Mouse (Mus musculus) ES-E14 (cell line): ENCODE results near the gene Emc8. TPM values are rescaled to one million over a fixed set of nuclear protein-coding genes. Genes with fewer than 3 reads are reported as not detected.
A peak's percentile ranks its signal among the peaks of the same experiment; 100 is the strongest.
"Not testable (repeated sequence)": the region's sequence is repeated elsewhere in the genome, so short reads cannot be mapped to it uniquely, and the experiment has no call there.

Experiments
- DNase-seq: peaks from one replicate; pipeline ENCODE4 v3.0.0-alpha.2; 2013; ENCODE audit warnings: low read depth, low spot score
- H3K27ac ChIP-seq: 2 replicates; pipeline ENCODE4 v1.5.1; 2012; ENCODE audit warnings: low read depth, mild to moderate bottlenecking, low read length, moderate library complexity, mixed read lengths; ENCODE audit not compliant: poor library complexity, insufficient read depth, severe bottlenecking
- H3K36me3 ChIP-seq: 2 replicates; pipeline ENCODE4 v1.6.1; 2012; ENCODE audit warnings: mild to moderate bottlenecking, low read length, moderate library complexity, mixed read lengths; ENCODE audit not compliant: control insufficient read depth, poor library complexity, insufficient read depth, severe bottlenecking
- H3K4me1 ChIP-seq, 2 experiments: fragments of 150-350 bp in 1 of 2; sonication (generic) in 1 of 2; 2 replicates each; pipeline ENCODE4 v1.6.1; 2012; ENCODE audit warnings: low read length in 2 of 2, mild to moderate bottlenecking in 1 of 2, mixed read lengths in 1 of 2; ENCODE audit not compliant: control insufficient read depth in 2 of 2, insufficient read depth in 2 of 2, poor library complexity in 1 of 2
- H3K4me3 ChIP-seq, 2 experiments: fragments of 150-350 bp in 1 of 2; sonication (generic) in 1 of 2; 2 replicates each; pipeline ENCODE4 v1.5.1; 2012; ENCODE audit warnings: low read length in 2 of 2, low read depth in 1 of 2, mild to moderate bottlenecking in 1 of 2, mixed read lengths in 1 of 2; ENCODE audit not compliant: insufficient read depth in 1 of 2, poor library complexity in 1 of 2, severe bottlenecking in 1 of 2
- H3K9ac ChIP-seq: 2 replicates; pipeline ENCODE4 v1.6.1; 2012; ENCODE audit warnings: low read depth, mild to moderate bottlenecking, low read length, mixed read lengths; ENCODE audit not compliant: poor library complexity, insufficient read depth, severe bottlenecking
- H3K9me3 ChIP-seq: fragments of 150-350 bp; sonication (generic); 2 replicates; pipeline ENCODE4 v1.6.1; 2012; ENCODE audit warnings: low read depth, mild to moderate bottlenecking, low read length; ENCODE audit not compliant: control insufficient read depth, insufficient read depth
- CHD2 ChIP-seq: IDR thresholded peaks from 2 replicates; pipeline ENCODE4 v1.6.1; 2014; ENCODE audit warnings: mild to moderate bottlenecking, low read depth, low read length, inconsistent platforms
- HCFC1 ChIP-seq: IDR thresholded peaks from 2 replicates; pipeline ENCODE4 v1.6.1; 2012; ENCODE audit warnings: low read length, inconsistent platforms, borderline replicate concordance; ENCODE audit not compliant: insufficient read depth
- MAFK ChIP-seq: IDR thresholded peaks from 2 replicates; pipeline ENCODE4 v1.6.1; 2014; ENCODE audit warnings: mild to moderate bottlenecking, low read depth, low read length, inconsistent platforms; ENCODE audit not compliant: insufficient read depth
- ZC3H11A ChIP-seq: IDR thresholded peaks from 2 replicates; pipeline ENCODE4 v1.6.1; 2012; ENCODE audit warnings: low read depth, mild to moderate bottlenecking, inconsistent platforms, low read length, borderline replicate concordance
- ZNF384 ChIP-seq: IDR thresholded peaks from 2 replicates; pipeline ENCODE4 v1.6.1; 2012; ENCODE audit warnings: low read depth, low read length, inconsistent platforms
- in situ Hi-C, 2 experiments: fragments of 600-800 bp; cut with MboI; formaldehyde crosslinking; loops; one replicate each; pipeline ENCODE4 v1.15.1; 2025; ENCODE audit warnings: low sequenced_read_pairs in 2 of 2, inconsistent platforms in 1 of 2; ENCODE audit not compliant: unreplicated experiment in 2 of 2
- total RNA-seq: library from RNA; depleted of rRNA; stranded (reverse); fragments of 300-350 nt; gene quantifications from 2 replicates; pipeline ENCODE4 v1.2.3, GENCODE M21; 2012

Gene Emc8
- total RNA-seq, 1 experiment = 332 TPM

DNA sequence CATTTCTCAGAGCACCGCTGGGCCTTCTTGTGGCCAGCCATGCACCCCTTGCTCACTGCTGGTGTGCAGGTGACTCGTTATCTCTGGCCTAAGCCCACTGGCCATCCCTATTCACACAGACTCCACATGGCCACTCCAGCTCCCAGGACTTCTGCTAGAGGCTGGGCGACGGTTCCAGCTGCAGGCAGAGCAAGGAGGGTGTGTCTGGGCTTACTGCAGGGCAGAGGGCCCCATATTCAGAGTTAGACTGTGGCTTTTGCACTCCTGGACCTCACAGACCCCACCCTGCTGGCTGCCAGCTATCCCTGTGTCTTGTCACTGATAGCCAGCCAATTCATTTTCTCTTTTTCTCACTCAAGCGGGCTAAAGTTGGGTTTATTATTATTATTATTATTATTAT, 15.7 kb upstream of the Emc8 start:
- no peaks in the 10 kb centered on the region for H3K36me3 ChIP-seq
- TF ChIP-seq ZNF384 = no peak
- no peak for TF ChIP-seq ZC3H11A
- no peak for TF ChIP-seq MAFK
- TF ChIP-seq HCFC1 = no peak
- TF ChIP-seq CHD2 = no peak
- H3K4me1 ChIP-seq = no peaks in the 10 kb centered on the region
- H3K9ac ChIP-seq = 0 out of 2 replicates have a peak overlapping the region, but pooled peaks have one; percentile 42
- H3K27ac ChIP-seq = no peak overlapping the region
- DNase-seq = no peak
- in situ Hi-C loops = loop anchor here (5.0 to 25.0 kb wide), 3 partner anchors 103 to 408 kb away; no protein-coding TSS in a partner anchor
- peak overlapping the region in 1 of 2 experiments; percentile 44; a peak in 3 of 4 replicates for H3K4me3 ChIP-seq
- no peaks in the 10 kb centered on the region for H3K9me3 ChIP-seq

DNA sequence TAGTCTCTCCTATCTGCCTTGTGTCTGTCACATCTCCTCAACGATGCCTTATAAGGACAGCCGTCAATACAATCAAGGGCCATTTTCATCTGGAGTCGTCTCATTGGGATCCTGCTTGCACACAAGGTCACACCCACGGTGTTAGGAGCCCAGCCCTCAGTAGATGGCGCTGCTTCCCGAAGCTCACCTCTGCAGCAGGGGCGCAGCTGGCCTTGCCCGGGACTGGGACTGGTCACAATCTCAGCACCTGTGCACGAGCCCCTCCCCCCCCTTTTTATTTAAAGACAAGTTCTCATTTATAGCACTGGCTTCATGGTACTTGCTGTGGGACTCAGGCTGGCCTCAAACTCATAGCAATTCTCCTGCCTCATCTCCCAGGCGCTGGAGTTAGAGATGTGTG, 15.2 kb upstream of the Emc8 start:
- Histone ChIP-seq H3K9ac (0 out of 2 replicates have a peak overlapping the region, but pooled peaks have one; percentile 42), H3K36me3 (no peaks in the 10 kb centered on the region), H3K4me3 (peak overlapping the region in 1 of 2 experiments; percentile 44; a peak in 3 of 4 replicates), H3K4me1 (no peaks in the 10 kb centered on the region), H3K9me3 (no peaks in the 10 kb centered on the region), H3K27ac (no peak overlapping the region)
- in situ Hi-C loops = loop anchor here (5.0 to 25.0 kb wide), 3 partner anchors 104 to 409 kb away; no protein-coding TSS in a partner anchor
- TF ChIP-seq MAFK = no peak
- peak; percentile 20; the same call in 1 of the 2 replicates for TF ChIP-seq ZC3H11A
- TF ChIP-seq CHD2 = 0 out of 2 replicates have a peak, but pooled peaks have one; percentile 27
- no peak for DNase-seq

DNA sequence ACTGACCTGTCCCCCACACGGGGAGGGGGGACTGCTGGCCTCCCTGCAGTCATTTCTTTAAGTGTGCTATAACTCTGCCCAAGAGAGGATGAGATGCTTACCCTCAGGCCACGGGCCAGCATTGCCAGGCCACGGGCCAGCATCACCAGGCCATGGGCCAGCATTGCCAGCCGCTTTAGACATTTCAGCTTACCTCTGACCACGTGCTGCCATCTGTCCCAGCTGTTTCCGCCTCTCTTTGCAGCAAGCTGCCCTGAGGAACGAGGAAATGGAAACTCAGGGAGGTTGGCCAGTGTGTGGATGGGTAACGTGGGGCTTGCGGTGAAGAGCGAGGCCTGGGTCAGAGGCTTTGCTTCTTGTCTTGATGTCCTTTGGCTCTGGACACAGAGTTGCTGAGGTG, 12.7 kb upstream of the Emc8 start:
- no peak overlapping the region for H3K9ac ChIP-seq
- no peak for DNase-seq
- no peak for TF ChIP-seq HCFC1
- TF ChIP-seq ZC3H11A = no peak
- no peak for TF ChIP-seq MAFK
- TF ChIP-seq CHD2 = no peak
- no peak for TF ChIP-seq ZNF384
- H3K4me1 ChIP-seq = no peaks in the 10 kb centered on the region
- no peaks in the 10 kb centered on the region for H3K36me3 ChIP-seq
- in situ Hi-C loops = loop anchor here (5.0 to 25.0 kb wide), 3 partner anchors 106 to 411 kb away; no protein-coding TSS in a partner anchor
- no peak overlapping the region for H3K4me3 ChIP-seq
- no peak overlapping the region for H3K27ac ChIP-seq
- H3K9me3 ChIP-seq = no peaks in the 10 kb centered on the region

DNA sequence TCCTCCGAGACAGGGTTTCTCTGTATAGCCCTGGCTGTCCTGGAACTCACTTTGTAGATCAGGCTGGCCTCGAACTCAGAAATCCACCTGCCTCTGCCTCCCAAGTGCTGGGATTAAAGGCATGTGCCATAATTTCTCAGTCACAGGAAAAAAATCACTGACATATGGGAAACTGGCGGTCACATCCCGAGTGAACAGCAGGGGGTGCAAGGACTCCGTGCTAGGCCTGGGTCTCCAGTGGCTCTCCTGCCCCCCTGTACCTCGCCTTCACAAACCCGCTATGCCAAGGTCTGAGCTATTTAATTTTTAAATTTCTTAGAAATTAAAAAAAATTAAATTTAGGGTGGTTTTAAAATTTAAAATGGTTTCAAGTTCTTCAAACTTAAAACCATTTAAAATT, 12.0 kb upstream of the Emc8 start:
- not testable (repeated sequence) for DNase-seq, H3K4me1 ChIP-seq, H3K36me3 ChIP-seq, H3K27ac ChIP-seq, H3K9me3 ChIP-seq, H3K4me3 ChIP-seq, H3K9ac ChIP-seq
- in situ Hi-C loops = loop anchor here (5.0 to 25.0 kb wide), 3 partner anchors 107 to 412 kb away; no protein-coding TSS in a partner anchor

DNA sequence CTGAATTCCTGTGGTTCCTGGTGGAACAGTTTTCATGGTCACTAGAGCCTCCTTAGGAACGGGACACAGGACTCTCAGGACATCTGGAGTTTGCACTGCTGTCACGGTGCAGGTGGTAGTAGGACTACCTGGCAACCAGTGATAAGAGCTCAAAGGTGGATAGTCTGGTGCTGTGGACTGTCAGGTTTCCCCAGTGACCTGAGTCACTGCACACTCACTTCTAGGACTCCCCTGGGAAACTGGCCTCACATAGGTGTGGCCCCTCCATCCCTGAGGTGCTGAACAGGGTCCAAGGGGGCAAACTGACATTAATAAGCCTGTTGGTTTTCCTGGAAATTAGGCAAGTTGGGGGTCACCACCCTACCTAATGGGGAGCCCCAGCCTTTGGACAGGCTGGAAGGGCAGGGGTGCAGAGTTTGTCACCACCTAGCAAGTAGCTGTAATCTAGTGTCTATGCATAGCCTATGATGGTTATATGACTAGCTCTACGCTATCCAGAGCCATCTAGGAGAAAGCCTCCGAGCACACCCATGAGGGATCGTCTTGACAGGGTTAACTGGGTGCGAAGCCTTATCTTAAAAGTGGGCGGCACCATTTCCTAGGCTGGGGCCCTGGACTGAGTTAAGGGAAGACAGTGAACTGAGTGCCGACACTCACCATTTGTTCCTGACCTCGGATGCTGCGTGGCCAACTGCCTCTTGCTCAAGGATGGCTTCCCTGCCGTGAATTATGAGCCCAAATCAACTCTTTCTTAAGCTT, 11.4 kb upstream of the Emc8 start:
- H3K9ac ChIP-seq = no peak overlapping the region
- in situ Hi-C loops = loop anchor here (5.0 to 25.0 kb wide), 3 partner anchors 107 to 412 kb away; no protein-coding TSS in a partner anchor

More for the DNA sequence above, 11.4 kb upstream of the Emc8 start:
- H3K4me1 ChIP-seq = no peaks in the 10 kb centered on the region
- no peaks in the 10 kb centered on the region for H3K9me3 ChIP-seq
- TF ChIP-seq CHD2 = no peak
- no peak for TF ChIP-seq HCFC1
- TF ChIP-seq ZC3H11A = no peak
- TF ChIP-seq ZNF384 = no peak
- no peak for TF ChIP-seq MAFK
- H3K4me3 ChIP-seq = no peak overlapping the region
- H3K36me3 ChIP-seq = no peaks in the 10 kb centered on the region
- no peak overlapping the region for H3K27ac ChIP-seq
- DNase-seq = no peak
